Mouse (Mus musculus) neural tube, embryonic 11.5 days (tissue): Measurements from ENCODE around the gene Tmem56. TPM values are rescaled to one million over a fixed set of nuclear protein-coding genes. Genes with fewer than 3 reads are reported as not detected.

ENCODE experiments used
- polyA plus RNA-seq: library from polyadenylated mRNA; unstranded; fragments of >200 nt; fragmentation: Nextera tagmentation; extraction: Ambion mirVana; gene quantifications from 2 replicates; pipeline ENCODE4 v1.2.1, GENCODE M21; 2014

Tmem56 gene
- polyA plus RNA-seq, 1 experiment from 2014 or later, result 1.1 TPM

Other genes with a start within 250 kb of the Tmem56 start
- gene Rwdd3, start 111.4 kb downstream of the Tmem56 start, polyA plus RNA-seq, result 2.6 and 4.5 TPM in 2 replicates
- gene Alg14, start 8.7 kb upstream of the Tmem56 start, polyA plus RNA-seq, result 33.7 and 37.7 TPM in 2 replicates
- 1,106 and 1,111 TPM in 2 replicates for gene Cnn3, start 143.4 kb upstream of the Tmem56 start, polyA plus RNA-seq
- gene Slc44a3, start 249.3 kb upstream of the Tmem56 start, polyA plus RNA-seq, result 0.31 and 0.41 TPM in 2 replicates